Mouse (Mus musculus) MEL (cell line): ENCODE measurements around the gene Gm20388. TPM values are rescaled to one million over a fixed set of nuclear protein-coding genes. Genes with fewer than 3 reads are reported as not detected.

Source experiments
- DNase-seq: peaks from one replicate; pipeline ENCODE4 v3.0.0; 2011; ENCODE audit warnings: low read depth, low spot score
- H3K27ac ChIP-seq: 2 replicates; pipeline ENCODE4 v1.5.1; 2012; ENCODE audit warnings: low read depth, mild to moderate bottlenecking, control low read depth, low read length, moderate library complexity; ENCODE audit not compliant: control insufficient read depth
- H3K27me3 ChIP-seq, 2 experiments: fragments of 150-350 bp in 1 of 2; sonication (generic) in 1 of 2; 2 replicates each; pipeline ENCODE4 v1.6.1; 2012; ENCODE audit warnings: low read length in 2 of 2, mild to moderate bottlenecking in 2 of 2, improper control_type of control experiment in 1 of 2, moderate library complexity in 1 of 2; ENCODE audit not compliant: insufficient read depth in 2 of 2, control insufficient read depth in 1 of 2
- H3K36me3 ChIP-seq, 2 experiments: 2 replicates each; pipeline ENCODE4 v1.6.1; 2012 to 2014; ENCODE audit warnings: low read length in 2 of 2, improper control_type of control experiment in 1 of 2, inconsistent platforms in 1 of 2, mild to moderate bottlenecking in 1 of 2; ENCODE audit not compliant: insufficient read depth in 2 of 2, control insufficient read depth in 1 of 2
- H3K4me1 ChIP-seq, 2 experiments: fragments of 150-350 bp in 1 of 2; sonication (generic) in 1 of 2; 2 replicates each; pipeline ENCODE4 v1.6.1; 2012; ENCODE audit warnings: low read length in 2 of 2, improper control_type of control experiment in 1 of 2, mild to moderate bottlenecking in 1 of 2; ENCODE audit not compliant: insufficient read depth in 2 of 2, control insufficient read depth in 1 of 2
- H3K4me3 ChIP-seq, 2 experiments: fragments of 150-350 bp in 1 of 2; sonication (generic) in 1 of 2; 2 replicates each; pipeline ENCODE4 v1.5.1; 2012; ENCODE audit warnings: low read depth in 2 of 2, low read length in 2 of 2, mild to moderate bottlenecking in 2 of 2, moderate library complexity in 2 of 2, control low read depth in 1 of 2, improper control_type of control experiment in 1 of 2; ENCODE audit not compliant: control insufficient read depth in 1 of 2, insufficient read depth in 1 of 2
- H3K79me2 ChIP-seq: 2 replicates; pipeline ENCODE4 v1.6.1; 2012; ENCODE audit warnings: mild to moderate bottlenecking, low read length, moderate library complexity; ENCODE audit not compliant: control insufficient read depth, poor library complexity, insufficient read depth
- H3K9ac ChIP-seq: 2 replicates; pipeline ENCODE4 v1.6.1; 2012; ENCODE audit warnings: low read depth, mild to moderate bottlenecking, control low read depth, low read length, moderate library complexity; ENCODE audit not compliant: control insufficient read depth, poor library complexity, severe bottlenecking
- H3K9me3 ChIP-seq: fragments of 150-350 bp; sonication (generic); replicated peaks from 2 replicates; pipeline ENCODE4 v1.6.1; 2012; ENCODE audit warnings: mild to moderate bottlenecking, low read length, improper control_type of control experiment, moderate library complexity; ENCODE audit not compliant: insufficient read depth
- CHD2 ChIP-seq: IDR thresholded peaks from 2 replicates; pipeline ENCODE4 v1.6.1; 2011; ENCODE audit warnings: low read length, improper control_type of control experiment
- KAT2A ChIP-seq: conservative IDR thresholded peaks from 2 replicates; pipeline ENCODE4 v1.6.1; 2012; ENCODE audit warnings: low read depth, low read length, improper control_type of control experiment, inconsistent platforms
- MAFK ChIP-seq: IDR thresholded peaks from 2 replicates; pipeline ENCODE4 v1.6.1; 2011; ENCODE audit warnings: low read depth, mild to moderate bottlenecking, low read length, improper control_type of control experiment, borderline replicate concordance
- MAZ ChIP-seq: IDR thresholded peaks from 2 replicates; pipeline ENCODE4 v1.6.1; 2012; ENCODE audit warnings: low read depth, mild to moderate bottlenecking, inconsistent platforms, low read length, improper control_type of control experiment
- MXI1 ChIP-seq: IDR thresholded peaks from 2 replicates; pipeline ENCODE4 v1.6.1; 2011; ENCODE audit warnings: mild to moderate bottlenecking, low read depth, low read length, improper control_type of control experiment
- NELFE ChIP-seq: IDR thresholded peaks from 2 replicates; pipeline ENCODE4 v1.6.1; 2011; ENCODE audit warnings: low read depth, low read length, improper control_type of control experiment
- NRF1 ChIP-seq: IDR thresholded peaks from 2 replicates; pipeline ENCODE4 v1.6.1; 2014; ENCODE audit warnings: low read depth, mild to moderate bottlenecking, inconsistent platforms, low read length, improper control_type of control experiment, moderate library complexity; ENCODE audit not compliant: poor library complexity, insufficient read depth, severe bottlenecking
- POLR2A ChIP-seq, 2 experiments: IDR thresholded peaks; 2 replicates each; pipeline ENCODE4 v1.6.1; 2011 to 2012; ENCODE audit warnings: low read length in 2 of 2, mild to moderate bottlenecking in 2 of 2, control low read depth in 1 of 2, improper control_type of control experiment in 1 of 2, low read depth in 1 of 2, moderate library complexity in 1 of 2; ENCODE audit not compliant: control insufficient read depth in 1 of 2, insufficient read depth in 1 of 2, poor library complexity in 1 of 2
- RCOR1 ChIP-seq: IDR thresholded peaks from 2 replicates; pipeline ENCODE4 v1.6.1; 2012; ENCODE audit warnings: low read depth, mild to moderate bottlenecking, inconsistent platforms, low read length, improper control_type of control experiment
- TAL1 ChIP-seq: IDR thresholded peaks from 2 replicates; pipeline ENCODE4 v1.6.1; 2012; ENCODE audit warnings: mild to moderate bottlenecking, inconsistent platforms, low read length, moderate library complexity, mixed read lengths
- TBP ChIP-seq: IDR thresholded peaks from 2 replicates; pipeline ENCODE4 v1.8.0; 2011; ENCODE audit warnings: low read depth, low read length, improper control_type of control experiment
- USF1 ChIP-seq: IDR thresholded peaks from 2 replicates; pipeline ENCODE4 v1.6.1; 2014; ENCODE audit warnings: low read depth, mild to moderate bottlenecking, inconsistent platforms, low read length, improper control_type of control experiment, moderate library complexity
- ZKSCAN1 ChIP-seq: IDR thresholded peaks from 2 replicates; pipeline ENCODE4 v1.6.1; 2012; ENCODE audit warnings: low read depth, mild to moderate bottlenecking, inconsistent platforms, low read length, improper control_type of control experiment, moderate library complexity
- polyA plus RNA-seq, 2 experiments: library from polyadenylated mRNA; stranded (reverse) in 1 of 2; unstranded in 1 of 2; fragments of >175 nt in 1 of 2; fragments of >200 nt in 1 of 2; gene quantifications; 2 replicates each; pipeline versions ENCODE4 v1.2.1 to v1.2.4; 2012; ENCODE audit warnings: low replicate concordance in 2 of 2, low read depth in 1 of 2; ENCODE audit not compliant: insufficient read length in 2 of 2, insufficient read depth in 1 of 2, missing spikeins in 1 of 2
- total RNA-seq: library from RNA; depleted of rRNA; stranded (reverse); fragments of 300-350 nt; gene quantifications from 2 replicates; pipeline ENCODE4 v1.2.3, GENCODE M21; 2012

Gm20388 gene
- total and polyA plus RNA-seq, 3 experiments: 11.1 to 17.8 TPM; not detected in 1

- TF ChIP-seq USF1 (no peak), ZKSCAN1 (no peak)
These were observed 1999.0 kb downstream of the Gm20388 start (continued) for GRCm38 (mm10) chr8:121909663-121910062.

GRCm38 (mm10) chr8:121911400-121911799, 2000.8 kb downstream of the Gm20388 start:
- peak; percentile 50 for DNase-seq
- TF ChIP-seq MXI1: no peak
- no peak for TF ChIP-seq ZKSCAN1
- no peak for TF ChIP-seq MAZ
- TF ChIP-seq TBP: no peak
- TF ChIP-seq MAFK: no peak
- no peak for TF ChIP-seq TAL1
- no peak for TF ChIP-seq NELFE
- TF ChIP-seq POLR2A (IDR thresholded peaks at IDR 0.05; ENCODE audit: control insufficient read depth in 1 of 2, insufficient read depth in 1 of 2, low read depth in 1 of 2, low read length in 2 of 2, poor library complexity in 1 of 2): no peak
- TF ChIP-seq, all 39 proteins: peak for 0
- Histone ChIP-seq H3K4me1 (peaks cover 8 to 15% of the 10 kb centered on the region in 2 experiments), H3K27me3 (no peaks in the 10 kb centered on the region), H3K27ac (no peak overlapping the region), H3K9me3 (no peaks in the 10 kb centered on the region), H3K36me3 (peaks cover 0 to 9% of the 10 kb centered on the region in 2 experiments; a peak in 2 of 4 replicates), H3K79me2 (peaks cover 10% of the 10 kb centered on the region), H3K9ac (no peak overlapping the region), H3K4me3 (no peak overlapping the region)

GRCm38 (mm10) chr8:121911987-121912386, 2001.3 kb downstream of the Gm20388 start:
- Histone ChIP-seq H3K36me3 (peaks cover 0 to 9% of the 10 kb centered on the region in 2 experiments; a peak in 2 of 4 replicates), H3K4me3 (no peak overlapping the region), H3K4me1 (peaks cover 8 to 15% of the 10 kb centered on the region in 2 experiments), H3K79me2 (peaks cover 4% of the 10 kb centered on the region), H3K27ac (no peak overlapping the region), H3K9me3 (no peaks in the 10 kb centered on the region), H3K27me3 (no peaks in the 10 kb centered on the region), H3K9ac (no peak overlapping the region)
- DNase-seq: no peak
- no peak for TF ChIP-seq RCOR1

DNA sequence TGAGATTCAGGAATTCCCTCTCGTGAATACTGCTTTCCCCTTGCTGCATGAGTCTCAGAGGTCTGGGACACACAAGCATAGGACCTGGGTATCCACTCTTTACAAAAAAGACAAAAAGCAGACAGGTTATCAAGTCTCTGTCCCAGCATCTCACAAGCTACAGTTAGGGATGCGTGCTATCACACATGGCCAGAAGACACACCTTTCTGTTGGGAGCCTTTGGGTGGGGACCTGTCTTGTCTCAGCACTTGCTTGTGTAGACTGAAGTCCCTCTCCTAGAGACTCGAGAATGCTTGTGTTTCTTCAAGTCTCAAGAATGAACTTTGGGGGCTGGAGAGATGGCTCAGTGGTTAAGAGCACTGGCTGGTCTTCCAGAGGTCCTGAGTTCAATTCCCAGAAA, 2002.2 kb downstream of the Gm20388 start:
- Histone ChIP-seq H3K9ac (no peak overlapping the region), H3K36me3 (peaks cover 0 to 9% of the 10 kb centered on the region in 2 experiments; a peak in 2 of 4 replicates), H3K79me2 (no peaks in the 10 kb centered on the region; the same call in 1 of the 2 replicates), H3K27ac (no peak overlapping the region), H3K27me3 (no peaks in the 10 kb centered on the region), H3K9me3 (no peaks in the 10 kb centered on the region), H3K4me3 (no peak overlapping the region), H3K4me1 (peaks cover 8 to 15% of the 10 kb centered on the region in 2 experiments)
- DNase-seq: peak; percentile 14
- TF ChIP-seq CHD2: no peak
- no peak for TF ChIP-seq KAT2A
- no peak for TF ChIP-seq RCOR1
- TF ChIP-seq MAZ: no peak
- no peak for TF ChIP-seq NRF1
